Mouse (Mus musculus): ENCODE results near the gene Oxsr1. TPM values are rescaled to one million over a fixed set of nuclear protein-coding genes. Genes with fewer than 3 reads are reported as not detected.

The Oxsr1 gene
- polyA plus RNA-seq, 1 experiment from 2014 or later: 13.6 TPM

- H3K27me3 ChIP-seq (replicated peaks; ENCODE audit: control insufficient read depth, insufficient read depth, low read length): no peaks in the 10 kb centered on the region
- WGBS: 5% methylated on average over 32 of the region's 65 CpGs
- no peak within 1 kb of the TSS for H3K27ac ChIP-seq (replicated peaks; ENCODE audit: low read depth, low read length)
- peak within 1 kb of the TSS; percentile 74 for H3K9ac ChIP-seq (ENCODE audit: low read depth, low read length)
- DNase-seq (ENCODE audit: low spot score) (peak; percentile 91), ATAC-seq (ENCODE audit: low read depth) (peak; percentile 94)
- no peaks in the 10 kb centered on the region for H3K9me3 ChIP-seq (ENCODE audit: control insufficient read depth, low read length)
- H3K4me3 ChIP-seq (ENCODE audit: low read depth, low read length): peak within 1 kb of the TSS; percentile 71
- no peaks in the 10 kb centered on the region for H3K4me1 ChIP-seq (ENCODE audit: control insufficient read depth, insufficient read depth, low read length)
- H3K4me2 ChIP-seq (ENCODE audit: low read depth, low read length): peak within 1 kb of the TSS; percentile 91
- no peaks in the 10 kb centered on the region; the same call in 1 of the 2 replicates for H3K36me3 ChIP-seq (ENCODE audit: control insufficient read depth, insufficient read depth, low read length)
These were observed 35.3 kb upstream of the Oxsr1 start, which contains the start of gene Xylb for GRCm38 (mm10) chr9:119357331-119358057. Gene Xylb, plus strand, starts transcription at chr9:119357381.

GRCm38 (mm10) chr9:119355943-119356342 lies 33.7 kb upstream of the Oxsr1 start:
- no peak for ATAC-seq (ENCODE audit: low read depth)
- H3K27me3 ChIP-seq (replicated peaks; ENCODE audit: control insufficient read depth, insufficient read depth, low read length): no peaks in the 10 kb centered on the region
- H3K9me3 ChIP-seq (ENCODE audit: control insufficient read depth, low read length): no peaks in the 10 kb centered on the region
- no peak overlapping the region for H3K4me3 ChIP-seq (ENCODE audit: low read depth, low read length)
- H3K4me1 ChIP-seq (ENCODE audit: control insufficient read depth, insufficient read depth, low read length): no peaks in the 10 kb centered on the region
- H3K36me3 ChIP-seq (ENCODE audit: control insufficient read depth, insufficient read depth, low read length): peaks cover 12% of the 10 kb centered on the region
- H3K27ac ChIP-seq (replicated peaks; ENCODE audit: low read depth, low read length): no peak overlapping the region
- no peak for DNase-seq (ENCODE audit: low spot score)
- H3K9ac ChIP-seq (ENCODE audit: low read depth, low read length): no peak overlapping the region
- H3K4me2 ChIP-seq (ENCODE audit: low read depth, low read length): no peak overlapping the region
- 66% methylated on average over 6 of the region's 6 CpGs for WGBS

DNA sequence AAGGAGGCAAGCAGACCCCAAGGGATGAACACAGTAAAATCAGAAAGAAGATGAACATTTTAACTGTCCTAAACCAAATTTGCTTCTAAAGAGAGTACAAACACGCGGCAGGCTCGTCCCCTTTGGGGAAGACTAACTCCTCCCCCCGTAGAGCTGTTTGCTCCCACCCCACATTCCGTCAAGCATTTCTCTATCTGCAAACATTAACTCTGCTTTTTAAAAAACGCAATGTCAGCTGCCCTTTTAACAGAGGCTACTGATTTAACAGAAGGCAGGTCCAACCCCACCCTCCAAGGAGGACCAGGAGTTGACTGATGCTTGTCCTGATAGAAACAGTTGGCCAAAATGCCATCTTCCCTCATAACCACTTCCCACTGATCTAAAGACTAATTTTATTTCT lies 31.7 kb upstream of the Oxsr1 start:
- no peak overlapping the region for H3K27ac ChIP-seq (replicated peaks; ENCODE audit: low read depth, low read length)
- peaks cover 25% of the 10 kb centered on the region for H3K36me3 ChIP-seq (ENCODE audit: control insufficient read depth, insufficient read depth, low read length)
- 71% methylated on average over 6 of the region's 6 CpGs for WGBS
- ATAC-seq (ENCODE audit: low read depth) (no peak), DNase-seq (ENCODE audit: low spot score) (no peak)
- H3K9me3 ChIP-seq (ENCODE audit: control insufficient read depth, low read length): no peaks in the 10 kb centered on the region
- H3K4me2 ChIP-seq (ENCODE audit: low read depth, low read length): no peak overlapping the region
- H3K27me3 ChIP-seq (replicated peaks; ENCODE audit: control insufficient read depth, insufficient read depth, low read length): no peaks in the 10 kb centered on the region
- no peaks in the 10 kb centered on the region for H3K4me1 ChIP-seq (ENCODE audit: control insufficient read depth, insufficient read depth, low read length)
- H3K4me3 ChIP-seq (ENCODE audit: low read depth, low read length): no peak overlapping the region
- no peak overlapping the region for H3K9ac ChIP-seq (ENCODE audit: low read depth, low read length)

DNA sequence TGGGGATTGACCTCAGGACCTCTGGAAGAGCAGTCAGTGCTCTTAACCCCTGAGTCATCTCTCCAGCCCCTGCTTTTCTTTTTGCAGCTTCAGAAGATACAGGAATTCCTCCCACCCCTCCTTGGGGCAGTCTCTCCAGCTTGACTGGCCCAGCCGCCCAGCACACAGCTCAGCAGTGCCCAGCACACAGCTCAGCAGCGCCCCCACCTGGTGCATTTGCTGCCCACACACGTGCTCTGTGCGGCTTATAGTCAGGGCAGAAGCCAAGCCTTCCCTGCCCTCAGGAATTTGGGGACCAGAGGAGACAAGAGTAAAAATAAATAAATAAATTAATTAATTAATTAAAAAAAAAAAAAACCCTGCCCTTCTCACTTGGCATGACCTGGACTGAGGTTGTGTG lies 29.8 kb upstream of the Oxsr1 start:
- WGBS: 31% methylated on average over 4 of the region's 4 CpGs
- DNase-seq (ENCODE audit: low spot score) (peak; percentile 65), ATAC-seq (ENCODE audit: low read depth) (peak; percentile 71)
- Histone ChIP-seq H3K27me3 (replicated peaks; ENCODE audit: control insufficient read depth, insufficient read depth, low read length) (no peaks in the 10 kb centered on the region), H3K4me1 (ENCODE audit: control insufficient read depth, insufficient read depth, low read length) (no peaks in the 10 kb centered on the region), H3K36me3 (ENCODE audit: control insufficient read depth, insufficient read depth, low read length) (peaks cover 39% of the 10 kb centered on the region), H3K4me2 (ENCODE audit: low read depth, low read length) (no peak overlapping the region), H3K9ac (ENCODE audit: low read depth, low read length) (no peak overlapping the region), H3K27ac (replicated peaks; ENCODE audit: low read depth, low read length) (no peak overlapping the region), H3K9me3 (ENCODE audit: control insufficient read depth, low read length) (no peaks in the 10 kb centered on the region), H3K4me3 (ENCODE audit: low read depth, low read length) (no peak overlapping the region)

GRCm38 (mm10) chr9:119350947-119351705 lies 28.9 kb upstream of the Oxsr1 start:
- no peaks in the 10 kb centered on the region for H3K27me3 ChIP-seq (replicated peaks; ENCODE audit: control insufficient read depth, insufficient read depth, low read length)
- 84% methylated on average over 10 of the region's 10 CpGs for WGBS
- peaks cover 46% of the 10 kb centered on the region for H3K36me3 ChIP-seq (ENCODE audit: control insufficient read depth, insufficient read depth, low read length)
- no peak overlapping the region for H3K4me3 ChIP-seq (ENCODE audit: low read depth, low read length)
- ATAC-seq (ENCODE audit: low read depth): no peak
- DNase-seq (ENCODE audit: low spot score): no peak
- H3K4me1 ChIP-seq (ENCODE audit: control insufficient read depth, insufficient read depth, low read length): no peaks in the 10 kb centered on the region
- no peak overlapping the region for H3K9ac ChIP-seq (ENCODE audit: low read depth, low read length)
- H3K27ac ChIP-seq (replicated peaks; ENCODE audit: low read depth, low read length): no peak overlapping the region
- no peaks in the 10 kb centered on the region for H3K9me3 ChIP-seq (ENCODE audit: control insufficient read depth, low read length)
- H3K4me2 ChIP-seq (ENCODE audit: low read depth, low read length): no peak overlapping the region

DNA sequence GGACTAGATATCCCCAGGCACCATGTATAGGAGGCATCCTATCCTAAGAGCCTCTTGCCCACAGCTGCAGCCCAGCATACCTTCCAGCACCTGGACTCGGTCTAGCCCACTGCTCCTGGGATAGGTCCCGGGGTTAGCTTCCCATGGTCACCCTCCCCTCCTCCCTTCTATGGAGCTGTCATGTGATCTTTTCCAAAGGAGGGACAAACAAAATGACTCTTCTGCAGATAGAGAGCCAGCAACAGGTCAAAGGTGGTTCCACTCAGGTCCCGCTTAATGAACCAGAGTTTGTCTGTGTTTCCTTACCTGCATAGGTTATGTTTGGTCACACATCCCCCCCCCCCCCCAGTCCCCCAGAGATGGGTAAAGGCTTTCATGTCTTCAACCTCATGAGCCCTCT lies 28.3 kb upstream of the Oxsr1 start:
- DNase-seq (ENCODE audit: low spot score) (no peak), ATAC-seq (ENCODE audit: low read depth) (no peak)
- Histone ChIP-seq H3K27ac (replicated peaks; ENCODE audit: low read depth, low read length) (no peak overlapping the region), H3K4me3 (ENCODE audit: low read depth, low read length) (no peak overlapping the region), H3K36me3 (ENCODE audit: control insufficient read depth, insufficient read depth, low read length) (peaks cover 52% of the 10 kb centered on the region), H3K4me2 (ENCODE audit: low read depth, low read length) (no peak overlapping the region), H3K4me1 (ENCODE audit: control insufficient read depth, insufficient read depth, low read length) (no peaks in the 10 kb centered on the region), H3K27me3 (replicated peaks; ENCODE audit: control insufficient read depth, insufficient read depth, low read length) (no peaks in the 10 kb centered on the region), H3K9ac (ENCODE audit: low read depth, low read length) (no peak overlapping the region), H3K9me3 (ENCODE audit: control insufficient read depth, low read length) (no peaks in the 10 kb centered on the region)
- WGBS: 84% methylated on average over 3 of the region's 3 CpGs

- Histone ChIP-seq H3K27ac (replicated peaks; ENCODE audit: low read depth, low read length) (no peak overlapping the region), H3K36me3 (ENCODE audit: control insufficient read depth, insufficient read depth, low read length) (peaks cover 70% of the 10 kb centered on the region), H3K9ac (ENCODE audit: low read depth, low read length) (no peak overlapping the region), H3K9me3 (ENCODE audit: control insufficient read depth, low read length) (no peaks in the 10 kb centered on the region), H3K4me1 (ENCODE audit: control insufficient read depth, insufficient read depth, low read length) (peaks cover 9% of the 10 kb centered on the region), H3K4me2 (ENCODE audit: low read depth, low read length) (no peak overlapping the region), H3K4me3 (ENCODE audit: low read depth, low read length) (no peak overlapping the region), H3K27me3 (replicated peaks; ENCODE audit: control insufficient read depth, insufficient read depth, low read length) (no peaks in the 10 kb centered on the region)
- ATAC-seq (ENCODE audit: low read depth) (no peak), DNase-seq (ENCODE audit: low spot score) (no peak)
- WGBS: 94% methylated on average over 8 of the region's 8 CpGs
These were observed 24.1 kb upstream of the Oxsr1 start for GRCm38 (mm10) chr9:119346376-119346775.

DNA sequence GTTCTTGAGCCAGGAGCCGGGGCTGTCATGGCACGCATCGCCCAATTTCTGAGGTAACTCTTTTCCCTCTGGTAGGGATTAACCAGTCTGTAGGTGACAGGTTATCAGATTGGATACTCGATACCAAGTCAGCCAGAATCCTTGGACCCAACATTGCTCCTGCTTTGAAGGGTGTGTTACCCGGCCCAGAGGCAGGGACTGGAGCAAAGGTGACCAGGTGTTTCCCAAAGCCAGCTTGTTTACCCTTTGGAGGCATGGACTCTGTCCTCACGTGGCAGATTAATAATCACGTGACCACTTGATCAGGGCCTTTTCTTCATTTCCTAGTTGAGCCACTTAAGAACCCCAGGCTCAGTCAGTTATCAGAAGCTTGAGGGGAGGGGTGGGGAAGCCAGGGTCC lies 20.5 kb upstream of the Oxsr1 start:
- 86% methylated on average over 7 of the region's 7 CpGs for WGBS

More for the DNA sequence above, 20.5 kb upstream of the Oxsr1 start:
- no peak overlapping the region for H3K9ac ChIP-seq (ENCODE audit: low read depth, low read length)
- no peak overlapping the region; the same call in 1 of the 2 replicates for H3K4me3 ChIP-seq (ENCODE audit: low read depth, low read length)
- peaks cover 45% of the 10 kb centered on the region for H3K36me3 ChIP-seq (ENCODE audit: control insufficient read depth, insufficient read depth, low read length)
- H3K4me1 ChIP-seq (ENCODE audit: control insufficient read depth, insufficient read depth, low read length): peaks cover 9% of the 10 kb centered on the region
- DNase-seq (ENCODE audit: low spot score): no peak
- peak overlapping the region; percentile 80; the same call in 1 of the 2 replicates for H3K4me2 ChIP-seq (ENCODE audit: low read depth, low read length)
- H3K9me3 ChIP-seq (ENCODE audit: control insufficient read depth, low read length): no peaks in the 10 kb centered on the region
- H3K27me3 ChIP-seq (replicated peaks; ENCODE audit: control insufficient read depth, insufficient read depth, low read length): no peaks in the 10 kb centered on the region
- H3K27ac ChIP-seq (replicated peaks; ENCODE audit: low read depth, low read length): no peak overlapping the region
- no peak for ATAC-seq (ENCODE audit: low read depth)

All from embryonic facial prominence, embryonic 14.5 days (tissue).